Mouse (Mus musculus) brain, embryonic 14.5 days (tissue): ENCODE data around the gene Clps.

Source experiments
- CTCF ChIP-seq: fragments of 200-500 bp; IDR thresholded peaks from 2 replicates; pipeline ENCODE4 v1.5.1; 2012; ENCODE audit warnings: inconsistent platforms, mild to moderate bottlenecking, moderate library complexity, borderline replicate concordance; ENCODE audit not compliant: insufficient read depth, insufficient read length; ENCODE audit errors: extremely low read depth
- POLR2A ChIP-seq: fragments of 200-500 bp; IDR thresholded peaks from 2 replicates; pipeline ENCODE4 v1.6.1; 2012; ENCODE audit warnings: mild to moderate bottlenecking, inconsistent platforms, borderline replicate concordance; ENCODE audit not compliant: poor library complexity, insufficient read depth, insufficient read length, severe bottlenecking; ENCODE audit errors: extremely low read depth

GRCm38 (mm10) chr17:28516881-28517280 is 43.7 kb downstream of the Clps start:
- no peak for TF ChIP-seq CTCF
- no peak for TF ChIP-seq POLR2A
